Mouse (Mus musculus) common myeloid progenitor, adult 5-6 weeks (primary cell): Measurements from ENCODE around the gene Cdk14. TPM values are rescaled to one million over a fixed set of nuclear protein-coding genes. Genes with fewer than 3 reads are reported as not detected.

Experiments used
- ATAC-seq: replicated peaks from 2 replicates; pipeline ENCODE4 v1.8.0; 2016; ENCODE audit warnings: low read depth, mild to moderate bottlenecking, moderate TSS enrichment, inconsistent platforms; ENCODE audit not compliant: poor library complexity, severe bottlenecking
- total RNA-seq: library from RNA; stranded (forward); fragments of 200-1000, 187-1606 nt; gene quantifications from 2 replicates; pipeline ENCODE4 v1.2.3, GENCODE M21; 2017

The Cdk14 gene
- total RNA-seq, 1 experiment from 2014 or later: 1.6 TPM

- no peak for ATAC-seq
These were observed 539.8 kb downstream of the Cdk14 start for GRCm38 (mm10) chr5:4880331-4880730.

- no peak for ATAC-seq
These were observed 541.2 kb downstream of the Cdk14 start for GRCm38 (mm10) chr5:4878934-4879333.

GRCm38 (mm10) chr5:4877638-4878037, 542.5 kb downstream of the Cdk14 start:
- no peak for ATAC-seq

- no peak for ATAC-seq
These were observed 542.9 kb downstream of the Cdk14 start for GRCm38 (mm10) chr5:4877131-4877631.

GRCm38 (mm10) chr5:4876653-4877091, 543.4 kb downstream of the Cdk14 start:
- ATAC-seq: no peak

- ATAC-seq: no peak
These were observed 549.9 kb downstream of the Cdk14 start for GRCm38 (mm10) chr5:4870041-4870726.

- ATAC-seq: no peak
These were observed 551.5 kb downstream of the Cdk14 start for GRCm38 (mm10) chr5:4868563-4869120.

- no peak for ATAC-seq
These were observed 552.1 kb downstream of the Cdk14 start for GRCm38 (mm10) chr5:4867849-4868562.

GRCm38 (mm10) chr5:4866945-4867344, 553.2 kb downstream of the Cdk14 start:
- ATAC-seq: no peak

- no peak for ATAC-seq
These were observed 554.0 kb downstream of the Cdk14 start for GRCm38 (mm10) chr5:4866099-4866498.

GRCm38 (mm10) chr5:4861592-4861991, 558.5 kb downstream of the Cdk14 start:
- ATAC-seq: no peak

GRCm38 (mm10) chr5:4861141-4861540, 559.0 kb downstream of the Cdk14 start:
- ATAC-seq: no peak

- ATAC-seq: no peak
These were observed 562.0 kb downstream of the Cdk14 start for GRCm38 (mm10) chr5:4858032-4858641.

GRCm38 (mm10) chr5:4853503-4853902, 566.6 kb downstream of the Cdk14 start:
- ATAC-seq: no peak

- ATAC-seq: no peak
These were observed 567.3 kb downstream of the Cdk14 start for GRCm38 (mm10) chr5:4852711-4853320.

GRCm38 (mm10) chr5:4851934-4852710, 568.0 kb downstream of the Cdk14 start:
- ATAC-seq: no peak

GRCm38 (mm10) chr5:4851245-4851933, 568.7 kb downstream of the Cdk14 start:
- no peak for ATAC-seq

- no peak for ATAC-seq
These were observed 585.2 kb downstream of the Cdk14 start for GRCm38 (mm10) chr5:4834819-4835480.
